Mouse (Mus musculus): ENCODE results near the gene Insr. TPM values are rescaled to one million over a fixed set of nuclear protein-coding genes. Genes with fewer than 3 reads are reported as not detected.

Insr gene
- polyA plus RNA-seq, 1 experiment, result 31.2 TPM

GRCm38 (mm10) chr8:3277266-3277665 is 2.2 kb downstream of the Insr start:
- no peak overlapping the region for H3K27ac ChIP-seq (ENCODE audit: insufficient read depth, low read length)
- H3K4me3 ChIP-seq (ENCODE audit: insufficient read depth, low read length), result no peak overlapping the region
- H3K4me1 ChIP-seq (ENCODE audit: control insufficient read depth, insufficient read depth, low read length), result no peaks in the 10 kb centered on the region; the same call in 1 of the 2 replicates
- TF ChIP-seq CTCF (IDR thresholded peaks at IDR 0.05; ENCODE audit: borderline replicate concordance, insufficient read depth, low read length) (no peak), POLR2A (IDR thresholded peaks at IDR 0.05; ENCODE audit: low read depth, low read length) (no peak)

- TF ChIP-seq CTCF (IDR thresholded peaks at IDR 0.05; ENCODE audit: borderline replicate concordance, insufficient read depth, low read length) (no peak), POLR2A (IDR thresholded peaks at IDR 0.05; ENCODE audit: low read depth, low read length) (no peak)
- Histone ChIP-seq H3K27ac (ENCODE audit: insufficient read depth, low read length) (no peak overlapping the region), H3K4me3 (ENCODE audit: insufficient read depth, low read length) (no peak overlapping the region), H3K4me1 (ENCODE audit: control insufficient read depth, insufficient read depth, low read length) (no peaks in the 10 kb centered on the region; the same call in 1 of the 2 replicates)
These were observed 3.4 kb downstream of the Insr start for GRCm38 (mm10) chr8:3276009-3276408.

- no peak overlapping the region for H3K4me3 ChIP-seq (ENCODE audit: insufficient read depth, low read length)
- TF ChIP-seq CTCF (IDR thresholded peaks at IDR 0.05; ENCODE audit: borderline replicate concordance, insufficient read depth, low read length), result no peak
- TF ChIP-seq POLR2A (IDR thresholded peaks at IDR 0.05; ENCODE audit: low read depth, low read length), result no peak
- no peaks in the 10 kb centered on the region; the same call in 1 of the 2 replicates for H3K4me1 ChIP-seq (ENCODE audit: control insufficient read depth, insufficient read depth, low read length)
- H3K27ac ChIP-seq (ENCODE audit: insufficient read depth, low read length), result no peak overlapping the region
These were observed 4.2 kb downstream of the Insr start for GRCm38 (mm10) chr8:3275189-3275588.

- Histone ChIP-seq H3K4me1 (ENCODE audit: control insufficient read depth, insufficient read depth, low read length) (no peaks in the 10 kb centered on the region; the same call in 1 of the 2 replicates), H3K4me3 (ENCODE audit: insufficient read depth, low read length) (no peak overlapping the region), H3K27ac (ENCODE audit: insufficient read depth, low read length) (no peak overlapping the region)
- TF ChIP-seq CTCF (IDR thresholded peaks at IDR 0.05; ENCODE audit: borderline replicate concordance, insufficient read depth, low read length), result no peak
- TF ChIP-seq POLR2A (IDR thresholded peaks at IDR 0.05; ENCODE audit: low read depth, low read length), result no peak
These were observed 5.6 kb downstream of the Insr start for GRCm38 (mm10) chr8:3273799-3274198.

- Histone ChIP-seq H3K4me1 (ENCODE audit: control insufficient read depth, insufficient read depth, low read length) (no peaks in the 10 kb centered on the region), H3K27ac (ENCODE audit: insufficient read depth, low read length) (no peak overlapping the region), H3K4me3 (ENCODE audit: insufficient read depth, low read length) (no peak overlapping the region)
- no peak for TF ChIP-seq CTCF (IDR thresholded peaks at IDR 0.05; ENCODE audit: borderline replicate concordance, insufficient read depth, low read length)
These were observed 12.0 kb downstream of the Insr start for GRCm38 (mm10) chr8:3267449-3267761.

GRCm38 (mm10) chr8:3266686-3267448 is 12.6 kb downstream of the Insr start:
- Histone ChIP-seq H3K27ac (ENCODE audit: insufficient read depth, low read length) (no peak overlapping the region), H3K4me3 (ENCODE audit: insufficient read depth, low read length) (no peak overlapping the region), H3K4me1 (ENCODE audit: control insufficient read depth, insufficient read depth, low read length) (no peaks in the 10 kb centered on the region)
- TF ChIP-seq CTCF (IDR thresholded peaks at IDR 0.05; ENCODE audit: borderline replicate concordance, insufficient read depth, low read length) (no peak), POLR2A (IDR thresholded peaks at IDR 0.05; ENCODE audit: low read depth, low read length) (no peak)

- H3K27ac ChIP-seq (ENCODE audit: insufficient read depth, low read length), result no peak overlapping the region
These were observed 14.2 kb downstream of the Insr start for GRCm38 (mm10) chr8:3265182-3265581.

GRCm38 (mm10) chr8:3262779-3263178 is 16.6 kb downstream of the Insr start:
- Histone ChIP-seq H3K4me3 (ENCODE audit: insufficient read depth, low read length) (no peak overlapping the region), H3K27ac (ENCODE audit: insufficient read depth, low read length) (no peak overlapping the region), H3K4me1 (ENCODE audit: control insufficient read depth, insufficient read depth, low read length) (no peaks in the 10 kb centered on the region)
- no peak for TF ChIP-seq POLR2A (IDR thresholded peaks at IDR 0.05; ENCODE audit: low read depth, low read length)
- TF ChIP-seq CTCF (IDR thresholded peaks at IDR 0.05; ENCODE audit: borderline replicate concordance, insufficient read depth, low read length), result no peak

More at GRCm38 (mm10) chr8:3265182-3265581, 14.2 kb downstream of the Insr start:
- no peak for TF ChIP-seq POLR2A (IDR thresholded peaks at IDR 0.05; ENCODE audit: low read depth, low read length)
- no peak for TF ChIP-seq CTCF (IDR thresholded peaks at IDR 0.05; ENCODE audit: borderline replicate concordance, insufficient read depth, low read length)
- H3K4me3 ChIP-seq (ENCODE audit: insufficient read depth, low read length), result no peak overlapping the region
- H3K4me1 ChIP-seq (ENCODE audit: control insufficient read depth, insufficient read depth, low read length), result no peaks in the 10 kb centered on the region

GRCm38 (mm10) chr8:3261101-3261500 is 18.3 kb downstream of the Insr start:
- Histone ChIP-seq H3K4me1 (ENCODE audit: control insufficient read depth, insufficient read depth, low read length) (no peaks in the 10 kb centered on the region), H3K27ac (ENCODE audit: insufficient read depth, low read length) (no peak overlapping the region), H3K4me3 (ENCODE audit: insufficient read depth, low read length) (no peak overlapping the region)
- TF ChIP-seq CTCF (IDR thresholded peaks at IDR 0.05; ENCODE audit: borderline replicate concordance, insufficient read depth, low read length), result no peak

GRCm38 (mm10) chr8:3260127-3260811 is 19.1 kb downstream of the Insr start:
- Histone ChIP-seq H3K4me3 (ENCODE audit: insufficient read depth, low read length) (no peak overlapping the region), H3K27ac (ENCODE audit: insufficient read depth, low read length) (no peak overlapping the region), H3K4me1 (ENCODE audit: control insufficient read depth, insufficient read depth, low read length) (no peaks in the 10 kb centered on the region)
- TF ChIP-seq POLR2A (IDR thresholded peaks at IDR 0.05; ENCODE audit: low read depth, low read length) (no peak), CTCF (IDR thresholded peaks at IDR 0.05; ENCODE audit: borderline replicate concordance, insufficient read depth, low read length) (no peak)
